Mouse (Mus musculus) olfactory bulb, adult 2 months (tissue): ENCODE data around the gene H2-Ab1.

Experiments used
- CTCF ChIP-seq: fragments of 200-500 bp; IDR thresholded peaks from 2 replicates; pipeline ENCODE4 v1.5.1; 2012; ENCODE audit warnings: low read depth, mild to moderate bottlenecking, low read length, moderate library complexity; ENCODE audit not compliant: insufficient read depth
- POLR2A ChIP-seq: fragments of 200-500 bp; IDR thresholded peaks from 2 replicates; pipeline ENCODE4 v1.6.1; 2012; ENCODE audit warnings: mild to moderate bottlenecking, low read depth, low read length, moderate library complexity; ENCODE audit not compliant: insufficient read depth

DNA sequence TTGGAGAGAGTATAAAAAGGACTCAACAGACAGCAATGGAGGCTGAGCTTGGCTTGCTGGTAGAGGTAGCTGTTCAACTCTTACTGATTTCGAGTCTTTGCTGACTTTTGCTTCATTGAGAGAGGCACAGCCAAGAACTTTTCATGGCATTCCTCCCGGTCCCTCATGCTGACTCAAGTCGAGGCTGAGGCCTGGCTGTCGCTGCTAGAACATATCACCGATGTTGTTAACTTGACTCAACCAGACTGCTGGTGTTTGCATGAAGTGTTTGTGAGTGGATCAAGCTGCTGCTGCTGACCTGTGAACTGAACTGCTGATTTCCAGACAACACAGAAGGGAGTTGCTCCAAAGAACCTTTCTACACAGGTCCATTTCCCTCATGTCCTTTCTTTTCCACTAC is 20.8 kb upstream of the H2-Ab1 start:
- TF ChIP-seq POLR2A (no peak), CTCF (no peak)
